Mouse (Mus musculus): ENCODE measurements around the gene Tspan2.

DNA sequence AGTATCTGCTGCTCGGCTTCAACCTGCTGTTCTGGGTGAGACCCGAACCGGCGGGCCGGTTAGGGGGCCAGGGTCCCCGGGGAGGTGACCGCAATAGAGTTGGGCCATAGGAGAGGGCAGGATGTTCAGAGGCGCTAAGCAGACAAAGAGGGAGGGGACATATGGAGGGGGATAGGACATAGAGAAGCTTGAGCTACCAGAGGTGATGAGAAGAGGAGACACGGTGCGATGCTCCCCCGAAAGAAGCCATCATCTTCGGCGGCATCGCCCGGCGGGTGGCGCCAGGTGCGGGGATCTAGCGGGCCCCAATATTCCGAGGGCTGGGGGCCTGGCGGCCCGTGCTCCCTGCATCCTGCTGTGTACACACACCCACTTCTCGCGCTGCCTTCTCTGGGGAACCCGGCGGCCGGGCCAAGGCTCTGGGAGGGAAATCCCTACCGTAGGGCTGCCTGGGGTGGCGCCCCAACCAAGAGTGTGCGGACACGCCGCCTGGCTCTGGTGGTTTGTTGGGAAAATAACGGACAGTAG, 766 bp downstream of the Tspan2 start:
- TF ChIP-seq CTCF (conservative IDR thresholded peaks at IDR 0.05; ENCODE audit: low read length), result no peak
- TF ChIP-seq NANOG (IDR thresholded peaks at IDR 0.05; ENCODE audit: borderline replicate concordance, low read length), result no peak
- no peak for TF ChIP-seq POU5F1 (IDR thresholded peaks at IDR 0.05; ENCODE audit: borderline replicate concordance, low read length)

All from E14TG2a.4 (cell line).